Mouse (Mus musculus): ENCODE results near the gene Gmfg.

Gmfg gene

GRCm38 (mm10) chr7:28482854-28483253 lies 45.6 kb downstream of the Gmfg start:
- DNase-seq (ENCODE audit: low read depth, low spot score): no peak

DNA sequence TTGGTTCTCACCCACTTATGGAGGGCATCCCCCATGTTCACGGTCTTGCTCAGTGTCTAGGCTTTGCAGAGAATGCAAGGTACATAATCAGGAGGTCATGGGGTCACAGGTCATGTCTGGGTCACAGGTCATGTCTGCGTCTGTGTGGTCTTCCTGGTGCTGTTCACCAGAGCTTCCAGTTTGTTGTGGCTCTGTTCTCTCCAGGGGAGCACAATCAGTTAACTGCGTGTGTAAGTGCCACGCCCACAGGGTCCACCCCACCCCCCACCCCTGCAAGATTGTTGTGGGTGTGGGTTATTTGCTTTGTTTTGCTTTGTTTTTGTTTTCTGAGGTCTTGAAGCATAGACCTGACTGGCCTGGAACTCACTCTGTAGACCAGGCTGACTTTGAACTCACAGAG lies 46.9 kb downstream of the Gmfg start:
- DNase-seq (ENCODE audit: low read depth, low spot score): no peak

- no peak for DNase-seq (ENCODE audit: low read depth, low spot score)
Observed at GRCm38 (mm10) chr7:28488030-28488491, 50.8 kb downstream of the Gmfg start.

GRCm38 (mm10) chr7:28490410-28490809 lies 53.2 kb downstream of the Gmfg start:
- DNase-seq (ENCODE audit: low read depth, low spot score): peak; percentile 61

- DNase-seq (ENCODE audit: low read depth, low spot score): no peak
Observed at GRCm38 (mm10) chr7:28490903-28491302, 53.7 kb downstream of the Gmfg start.

DNA sequence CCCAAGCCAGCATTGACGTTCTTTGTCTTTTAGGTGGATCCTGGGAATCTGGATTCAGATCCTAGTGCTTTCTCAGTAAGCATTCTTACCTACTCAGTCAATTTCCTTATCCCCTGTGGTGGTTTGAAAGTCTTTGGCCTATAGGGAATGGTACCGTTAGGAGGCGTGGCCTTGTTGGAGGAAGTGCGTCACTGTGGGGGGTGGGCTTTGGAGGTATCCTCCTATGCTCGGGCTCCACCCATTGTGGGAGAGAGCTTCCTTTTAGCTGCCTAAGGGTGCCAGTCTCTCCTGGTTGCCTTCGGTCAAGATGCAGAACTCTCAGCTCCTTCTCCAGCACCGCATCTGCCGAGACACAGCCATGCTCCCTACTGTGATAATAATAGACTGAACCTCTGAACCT lies 55.1 kb downstream of the Gmfg start:
- no peak for DNase-seq (ENCODE audit: low read depth, low spot score)

- DNase-seq (ENCODE audit: low read depth, low spot score): no peak
Observed at GRCm38 (mm10) chr7:28495426-28495825, 58.2 kb downstream of the Gmfg start.

All from CD4-positive helper T cell, adult 2 months (primary cell).